Mouse (Mus musculus): ENCODE data around the gene Nr6a1.

DNA sequence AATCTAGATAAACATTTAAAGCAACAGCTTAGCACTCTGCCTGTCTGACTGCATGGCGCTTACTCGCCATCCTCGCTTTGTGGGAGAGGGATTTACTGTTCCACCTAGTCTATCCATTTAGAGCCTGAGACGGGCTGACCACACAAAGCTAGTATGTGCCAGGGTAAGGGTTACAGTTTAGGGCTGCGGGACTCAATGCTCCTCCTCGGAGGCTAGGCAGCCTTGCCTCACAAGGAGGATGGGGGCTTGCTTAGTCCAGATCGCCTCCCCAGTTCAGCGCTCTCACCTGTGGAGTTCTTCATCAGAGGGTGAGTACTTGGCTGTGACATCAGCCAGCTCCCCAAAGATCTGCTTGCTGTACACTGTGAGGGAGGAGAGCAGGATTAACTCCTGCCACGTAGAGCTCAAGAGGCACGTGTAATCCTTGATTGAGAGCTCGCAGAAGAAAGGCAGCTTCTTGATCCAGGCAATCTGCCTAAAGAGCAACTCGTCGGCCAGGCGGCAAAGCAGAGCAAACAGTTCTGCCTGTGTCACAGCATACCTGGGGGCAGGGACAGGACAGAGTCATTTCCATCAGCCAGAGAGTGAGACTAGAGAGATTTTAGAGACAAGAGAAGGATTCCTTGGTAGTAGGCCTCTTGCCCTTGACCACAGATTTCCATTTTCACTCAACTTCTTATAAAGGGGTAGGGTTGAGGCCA, 188.7 kb downstream of the Nr6a1 start:
- TF ChIP-seq CTCF (IDR thresholded peaks at IDR 0.05; ENCODE audit: extremely low read depth, insufficient read depth, insufficient read length, insufficient replicate concordance) (no peak), POLR2A (IDR thresholded peaks at IDR 0.05; ENCODE audit: low read depth, low read length) (no peak)
